Mouse (Mus musculus): ENCODE data around the gene Tulp1.

GRCm38 (mm10) chr17:28394051-28394765 lies 29.2 kb upstream of the Tulp1 start:
- TF ChIP-seq CTCF (conservative IDR thresholded peaks at IDR 0.05; ENCODE audit: low read length), result no peak
- no peak for TF ChIP-seq NANOG (IDR thresholded peaks at IDR 0.05; ENCODE audit: borderline replicate concordance, low read length)
